Mouse (Mus musculus): ENCODE results near the gene Dnm3.

The Dnm3 gene

DNA sequence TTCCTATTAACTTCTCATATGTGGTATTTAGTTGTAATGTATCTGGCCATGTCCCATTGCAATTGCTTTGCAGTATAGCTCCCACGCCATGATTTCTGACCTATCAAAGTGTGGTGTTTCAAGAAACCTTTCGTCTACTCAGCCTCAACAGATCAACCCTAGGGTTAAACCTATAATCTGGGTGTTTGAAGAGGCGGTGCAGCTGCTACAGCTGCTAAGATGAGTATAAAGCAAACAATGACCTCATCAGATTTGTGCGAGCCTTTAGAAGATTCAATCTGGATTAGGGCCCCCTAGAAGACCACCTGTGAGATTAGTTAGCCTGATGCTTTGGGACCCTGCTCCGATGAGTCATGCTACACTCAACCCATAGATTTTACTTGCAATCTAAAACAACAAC is 321.0 kb downstream of the Dnm3 start:
- DNase-seq, result no peak

DNA sequence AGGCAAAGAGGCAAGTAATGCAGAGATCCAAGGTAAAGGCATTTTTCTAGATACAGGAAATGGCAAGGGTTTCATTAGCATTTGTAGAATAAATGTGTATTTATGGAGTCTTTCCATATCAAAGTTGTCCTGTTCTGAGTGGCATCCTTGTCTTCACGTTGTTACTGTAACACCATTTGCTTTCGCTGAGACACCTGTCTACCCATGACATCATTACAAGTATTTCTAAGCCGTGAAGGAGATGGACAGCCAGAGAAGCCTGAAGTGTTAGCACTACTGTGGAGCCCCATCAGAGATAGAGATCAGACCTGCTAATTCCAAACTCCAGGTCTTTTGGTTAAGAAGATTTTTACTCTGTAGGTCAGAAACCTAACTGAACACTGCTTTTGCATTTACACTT is 322.3 kb downstream of the Dnm3 start:
- DNase-seq, result no peak

- no peak for DNase-seq
These were observed 324.7 kb downstream of the Dnm3 start for GRCm38 (mm10) chr1:162153118-162153517.

DNA sequence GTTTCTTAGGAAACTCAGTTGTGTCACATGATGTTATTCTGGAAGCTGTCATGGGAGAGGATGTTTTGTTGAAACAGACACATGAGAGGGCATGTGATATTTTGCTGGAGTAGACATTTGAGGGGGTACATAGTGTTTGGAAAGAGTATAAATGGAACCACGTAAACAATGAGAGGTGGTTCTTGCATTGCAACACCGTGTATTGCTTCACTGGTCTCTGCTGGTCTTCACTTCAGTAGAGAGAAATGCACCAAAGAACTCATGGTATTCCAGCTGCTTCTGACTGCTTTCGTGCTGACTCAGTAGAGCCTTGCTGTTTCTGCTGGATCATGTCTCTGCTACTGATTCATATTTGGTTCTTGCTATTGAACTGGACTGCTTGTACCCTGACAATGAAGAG is 328.1 kb downstream of the Dnm3 start:
- DNase-seq, result no peak

DNA sequence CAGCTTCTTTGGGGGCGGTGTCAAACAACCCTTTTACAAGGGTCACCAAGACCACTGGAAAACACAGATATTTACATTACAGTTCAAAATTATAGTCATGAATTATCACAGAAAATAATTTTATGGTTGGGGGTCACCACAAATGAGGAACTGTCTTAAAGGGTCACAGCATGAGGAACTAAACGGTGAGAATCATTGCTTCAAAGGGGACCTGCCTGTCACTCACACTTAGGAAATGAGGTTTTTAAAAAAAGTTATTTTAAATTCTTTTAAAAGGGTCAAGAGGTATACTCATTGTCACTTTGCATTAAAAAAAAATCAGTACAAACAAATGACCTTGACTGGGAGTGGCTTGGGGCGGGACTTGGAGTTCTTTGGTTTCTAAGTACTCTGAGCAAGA is 330.3 kb downstream of the Dnm3 start:
- DNase-seq, result no peak

- no peak for DNase-seq
These were observed 332.1 kb downstream of the Dnm3 start for GRCm38 (mm10) chr1:162145748-162146147.

GRCm38 (mm10) chr1:162144992-162145391 is 332.8 kb downstream of the Dnm3 start:
- DNase-seq, result no peak

DNA sequence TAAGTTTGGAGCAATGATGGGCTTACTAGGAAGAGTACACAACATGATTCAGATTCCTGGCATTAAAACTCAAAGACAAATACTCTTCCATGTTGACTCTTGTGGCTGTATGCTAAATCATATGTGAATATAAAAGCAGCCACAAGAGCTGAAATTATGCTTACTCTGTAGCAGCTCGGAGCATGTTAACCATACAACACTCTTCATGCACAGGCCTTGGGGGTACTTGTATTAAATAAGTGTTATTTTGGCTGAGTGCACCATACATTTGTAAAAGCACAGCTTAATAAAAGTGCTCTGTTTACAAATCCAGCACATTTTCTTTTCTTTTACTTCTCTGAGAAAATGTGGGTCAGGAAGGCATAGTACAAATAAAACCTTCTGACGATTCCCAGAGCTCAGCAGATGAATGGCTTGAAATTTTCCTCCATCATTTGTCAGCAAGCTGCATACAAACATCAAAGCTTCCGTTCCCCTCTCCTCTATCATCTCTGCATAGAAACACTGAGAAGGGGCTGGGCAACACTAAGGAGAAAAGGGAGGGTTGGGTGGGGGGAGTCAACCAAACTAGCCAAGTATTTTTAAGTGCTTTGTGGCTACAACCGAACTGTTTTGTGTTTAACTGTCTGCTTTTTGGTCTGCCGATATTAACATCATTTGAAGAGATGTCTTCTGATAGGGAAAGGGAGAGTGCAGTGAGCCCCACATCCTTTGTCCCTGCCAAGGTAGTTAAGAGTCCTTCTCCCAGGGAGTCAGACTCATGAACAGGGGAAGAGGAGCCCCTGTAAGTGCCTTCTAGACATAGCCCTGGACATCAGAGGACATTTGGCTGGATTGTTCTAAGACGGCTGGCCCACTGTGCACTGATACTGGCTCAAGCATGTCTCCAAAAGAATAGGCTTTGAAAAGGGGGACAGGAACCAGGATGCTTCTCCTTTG is 333.6 kb downstream of the Dnm3 start:
- DNase-seq, result no peak

DNA sequence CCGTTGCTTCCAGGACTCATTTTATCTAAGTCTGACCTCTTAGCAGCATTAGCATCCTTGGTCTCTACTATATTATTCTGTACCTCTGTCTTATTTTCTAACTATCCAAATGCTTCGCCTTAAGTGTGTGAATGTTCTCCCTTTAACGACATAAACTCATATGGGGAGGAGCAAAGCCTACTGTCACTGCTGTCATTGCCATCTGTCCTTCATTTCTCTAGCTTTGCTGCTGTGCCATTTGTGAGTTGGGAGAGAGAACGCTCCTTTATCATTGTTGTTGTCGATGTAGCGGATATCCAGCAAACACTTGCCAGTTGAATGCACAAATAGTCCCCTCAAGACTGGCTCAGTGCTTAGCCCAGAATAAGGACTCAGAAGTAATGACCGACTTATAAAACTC is 335.5 kb downstream of the Dnm3 start:
- DNase-seq, result no peak

- no peak for DNase-seq
These were observed 341.5 kb downstream of the Dnm3 start for GRCm38 (mm10) chr1:162136328-162136727.

- no peak for DNase-seq
These were observed 342.2 kb downstream of the Dnm3 start for GRCm38 (mm10) chr1:162135451-162136213.

DNA sequence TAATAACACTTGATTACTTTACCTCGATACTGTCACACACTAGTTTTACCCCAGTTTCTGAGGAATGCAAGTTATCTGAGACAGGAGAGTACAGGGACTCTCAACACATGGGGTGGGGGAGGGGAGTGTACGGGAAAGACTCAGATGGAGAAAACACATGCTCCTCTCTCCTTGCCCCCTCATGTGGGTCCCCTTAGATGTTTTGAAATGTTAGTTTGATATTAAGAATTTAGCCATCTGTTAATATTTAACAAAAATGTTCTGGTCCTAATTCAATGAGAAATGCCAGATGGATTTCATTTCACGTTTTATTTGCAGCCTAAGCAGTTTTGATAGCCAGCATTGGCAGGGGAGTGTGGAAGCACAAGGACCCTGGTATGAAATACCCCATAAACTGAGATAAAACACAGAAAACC is 343.2 kb downstream of the Dnm3 start:
- DNase-seq, result no peak

DNA sequence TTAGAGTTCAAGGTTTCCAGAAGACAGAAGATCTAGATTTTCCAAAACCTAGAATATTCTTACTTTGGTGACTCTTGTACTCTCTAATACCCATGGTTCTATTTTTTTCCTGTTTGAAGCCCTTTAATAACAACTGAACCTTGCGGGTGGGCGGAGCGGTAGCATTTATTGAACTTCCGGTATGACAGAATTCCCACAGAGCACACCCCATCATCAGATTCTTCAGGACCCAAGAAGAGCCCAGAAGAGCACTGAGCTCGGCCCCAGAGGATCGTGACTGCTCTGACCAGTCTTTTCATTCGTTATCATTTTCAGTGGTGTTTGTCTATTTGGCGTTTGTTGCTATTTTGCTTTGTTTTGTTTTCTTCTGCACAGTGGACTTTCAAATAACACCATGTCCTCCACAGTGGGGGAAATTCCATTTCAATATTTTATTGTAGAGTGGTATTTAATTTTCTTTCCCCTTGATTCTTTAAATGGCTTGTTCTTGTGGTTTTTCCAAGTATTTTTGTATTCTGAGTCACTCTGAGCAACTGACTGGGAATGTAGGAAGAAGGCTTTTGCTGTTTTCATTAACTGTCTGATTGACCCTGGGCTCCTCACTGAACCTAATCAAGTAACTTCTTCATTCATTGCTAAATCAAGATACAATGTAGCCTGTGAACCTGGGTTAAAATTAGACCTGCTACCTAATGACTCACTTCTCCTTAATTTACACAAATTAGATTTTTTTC is 344.8 kb downstream of the Dnm3 start:
- DNase-seq, result no peak

- DNase-seq, result no peak
These were observed 350.7 kb downstream of the Dnm3 start for GRCm38 (mm10) chr1:162126856-162127792.

DNA sequence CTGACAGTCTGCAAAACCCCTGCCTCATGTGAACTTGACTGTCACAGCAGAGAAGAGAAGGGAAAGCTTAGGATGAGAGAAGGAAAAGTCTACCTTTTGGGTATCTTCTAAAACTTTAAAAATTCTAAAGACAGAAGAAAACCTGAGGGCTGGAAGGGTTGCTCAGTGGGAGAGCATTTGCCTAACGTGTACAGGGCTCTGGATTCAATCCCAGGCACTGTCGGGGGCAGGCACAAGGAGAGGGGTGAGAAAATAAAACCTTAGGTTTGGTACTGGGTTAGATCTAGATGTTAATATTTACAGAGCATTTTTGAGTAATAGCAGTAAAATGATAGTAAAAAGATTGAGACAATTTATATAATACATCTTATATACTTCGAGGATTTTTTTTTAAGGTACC is 353.4 kb downstream of the Dnm3 start:
- peak; percentile 30 for DNase-seq

- no peak for DNase-seq
These were observed 356.2 kb downstream of the Dnm3 start for GRCm38 (mm10) chr1:162121441-162122200.

DNA sequence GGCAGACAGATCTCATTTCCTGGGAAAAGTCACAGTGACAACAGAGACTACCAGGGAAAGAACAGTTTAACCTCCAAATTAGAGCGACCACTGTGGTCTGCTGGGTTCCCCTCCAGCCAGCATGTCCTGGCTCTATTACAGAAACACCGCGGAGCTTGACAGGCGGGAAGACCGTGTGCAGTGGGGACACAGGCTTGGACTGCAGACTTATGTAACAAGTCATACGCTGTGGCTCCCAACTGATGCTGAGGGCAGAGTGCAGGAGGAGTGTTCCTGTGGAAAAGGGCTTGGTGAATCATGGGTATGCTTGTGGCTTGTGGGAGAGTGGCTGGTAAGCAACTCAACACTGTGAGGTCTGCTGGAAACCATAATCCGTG is 368.4 kb downstream of the Dnm3 start:
- peak; percentile 77 for DNase-seq

- DNase-seq, result no peak
These were observed 369.0 kb downstream of the Dnm3 start for GRCm38 (mm10) chr1:162108726-162109436.

GRCm38 (mm10) chr1:162108181-162108671 is 369.6 kb downstream of the Dnm3 start:
- no peak for DNase-seq

- no peak for DNase-seq
These were observed 370.7 kb downstream of the Dnm3 start for GRCm38 (mm10) chr1:162107011-162107606.
